Comparison of ENCODE assay signal across 27 mouse cellular contexts in genomic region chr14:99304997-99305792, GRCm38 (mm10). TPM values are rescaled to one million over a fixed set of nuclear protein-coding genes. Genes with fewer than 3 reads are reported as not detected.
DNase-seq lines count a peak whose midpoint lies in the region; ATAC-seq and TF ChIP-seq lines count a peak whose summit lies in the region.
"Had no signal": no experiment of that assay in that cellular context is flagged by ENCODE, and none has a peak within 500 bp of the region (broad histone marks: within the 10 kb centered on the region; RNA-seq: fewer than 3 reads in every experiment).

No protein-coding gene starts in this region.

- H3K4me1 ChIP-seq in heart, embryonic 12.5 days (replicated peaks) = peaks cover 7% of the 10 kb centered on the region
- H3K4me1 ChIP-seq in lung, postnatal 0 days (ENCODE audit: insufficient read depth, low read depth, low read length) = no peaks in the 10 kb centered on the region
- H3K4me1 ChIP-seq in small intestine, adult 2 months (ENCODE audit: control insufficient read depth, insufficient read depth, insufficient read length, low read length) = peaks cover 6% of the 10 kb centered on the region; the same call in 1 of the 2 replicates
- no peaks in the 10 kb centered on the region for H3K4me1 ChIP-seq in hindbrain, embryonic 16.5 days (ENCODE audit: control insufficient read depth, insufficient read depth, low read depth, low read length)
- H3K4me1 ChIP-seq: forebrain, embryonic 13.5 days had no signal

- ATAC-seq in heart, embryonic 12.5 days (ENCODE audit: insufficient number of reproducible peaks, low FRiP score) = no peak
- ATAC-seq in lung, postnatal 0 days = peak; percentile 44; the same call in 1 of the 2 replicates
- ATAC-seq in hindbrain, embryonic 16.5 days = no peak
- ATAC-seq: forebrain, embryonic 13.5 days had no signal

- H3K9me3 ChIP-seq in heart, embryonic 12.5 days (replicated peaks) = no peaks in the 10 kb centered on the region
- H3K9me3 ChIP-seq in lung, postnatal 0 days (ENCODE audit: low read length) = no peaks in the 10 kb centered on the region
- H3K9me3 ChIP-seq in hindbrain, embryonic 16.5 days (ENCODE audit: control insufficient read depth, low read length) = no peaks in the 10 kb centered on the region
- H3K9me3 ChIP-seq: forebrain, embryonic 13.5 days; hindbrain, embryonic 13.5 days; midbrain, embryonic 10.5 days had no signal

- 0 out of 2 replicates have a peak, but pooled peaks have one; percentile 21 for TF ChIP-seq EP300 in lung, postnatal 0 days (IDR thresholded peaks at IDR 0.05)

- DNase-seq in heart, adult 11 months = peak; percentile 41
- peak; percentile 57 for DNase-seq in lung, postnatal 0 days (ENCODE audit: low spot score)
- DNase-seq in lung, postnatal 36 days = no peak
- no peak for DNase-seq in left cerebral cortex, adult 2 months (ENCODE audit: extremely low spot score in 1 of 2, low spot score in 2 of 2)
- no peak for DNase-seq in thymus, postnatal 10 days (ENCODE audit: low spot score in 2 of 2)
- DNase-seq: adrenal gland, postnatal 14 days; cerebellum, adult 11-12 months; cerebellum, adult 9-11 months; gastrocnemius, postnatal 10 days; heart, adult 18-20 months; heart, postnatal 4 days; kidney, adult 8-10 months; layer of hippocampus, adult 9-11 months; liver; right cerebral cortex, postnatal 25 days; spleen, adult 18-20 months; thymus, postnatal 14 days had no signal

- peaks cover 16% of the 10 kb centered on the region for H3K27me3 ChIP-seq in heart, embryonic 12.5 days (replicated peaks)
- no peaks in the 10 kb centered on the region for H3K27me3 ChIP-seq in lung, postnatal 0 days (replicated peaks; ENCODE audit: insufficient read depth, low read length)
- no peaks in the 10 kb centered on the region for H3K27me3 ChIP-seq in small intestine, adult 2 months (ENCODE audit: control insufficient read depth, insufficient read depth, low read length)
- no peaks in the 10 kb centered on the region for H3K27me3 ChIP-seq in hindbrain, embryonic 16.5 days (replicated peaks; ENCODE audit: control insufficient read depth, insufficient read depth, low read length)

- no peak overlapping the region for H3K9ac ChIP-seq in heart, embryonic 12.5 days
- no peak overlapping the region for H3K9ac ChIP-seq in lung, postnatal 0 days (replicated peaks; ENCODE audit: low read depth)
- no peak overlapping the region for H3K9ac ChIP-seq in hindbrain, embryonic 16.5 days (ENCODE audit: low read depth, low read length)
- H3K9ac ChIP-seq: forebrain, embryonic 13.5 days; hindbrain, embryonic 13.5 days; liver, embryonic 14.5 days had no signal

- no peak for TF ChIP-seq CTCF in lung, postnatal 0 days (IDR thresholded peaks at IDR 0.05)
- no peak for TF ChIP-seq CTCF in small intestine, adult 2 months (IDR thresholded peaks at IDR 0.05; ENCODE audit: extremely low read depth, insufficient read length, insufficient replicate concordance, low read depth, low read length)
- TF ChIP-seq CTCF in left cerebral cortex, adult 2 months (IDR thresholded peaks at IDR 0.05) = no peak

- WGBS in heart, embryonic 12.5 days = 87% methylated on average over 12 of the region's 12 CpGs
- 64% methylated on average over 12 of the region's 12 CpGs for WGBS in lung, postnatal 0 days
- 29% methylated on average over 12 of the region's 12 CpGs for WGBS in small intestine, adult 2 months
- 85% methylated on average over 12 of the region's 12 CpGs for WGBS in hindbrain, embryonic 16.5 days

- H3K4me3 ChIP-seq in heart, embryonic 12.5 days = no peak overlapping the region
- H3K4me3 ChIP-seq in lung, postnatal 0 days (ENCODE audit: low read depth, low read length) = no peak overlapping the region
- H3K4me3 ChIP-seq in small intestine, adult 2 months (ENCODE audit: low read depth, low read length) = peak overlapping the region; percentile 49
- H3K4me3 ChIP-seq in hindbrain, embryonic 16.5 days (ENCODE audit: low read length) = no peak overlapping the region
- no peak overlapping the region for H3K4me3 ChIP-seq in left cerebral cortex, adult 2 months
- H3K4me3 ChIP-seq: forebrain, embryonic 13.5 days; hindbrain, embryonic 13.5 days; midbrain, embryonic 10.5 days had no signal

- intact Hi-C loops in left cerebral cortex, adult 2 months (cut with DNase I) = no loop called here

- no peak overlapping the region for H3K27ac ChIP-seq in heart, embryonic 12.5 days (ENCODE audit: poor library complexity, severe bottlenecking)
- no peak overlapping the region; the same call in 1 of the 2 replicates for H3K27ac ChIP-seq in lung, postnatal 0 days (ENCODE audit: low read length)
- H3K27ac ChIP-seq in small intestine, adult 2 months (ENCODE audit: insufficient read depth, low read depth, low read length) = peak overlapping the region; percentile 94
- H3K27ac ChIP-seq in hindbrain, embryonic 16.5 days (ENCODE audit: low read depth, low read length) = no peak overlapping the region
- H3K27ac ChIP-seq in left cerebral cortex, adult 2 months = no peak overlapping the region
- H3K27ac ChIP-seq: forebrain, embryonic 13.5 days; hindbrain, embryonic 13.5 days; kidney, postnatal 0 days; liver, embryonic 14.5 days; macrophage; midbrain, embryonic 10.5 days had no signal

- no peak for TF ChIP-seq POLR2A in small intestine, adult 2 months (IDR thresholded peaks at IDR 0.05; ENCODE audit: low read depth, low read length)

- H3K4me2 ChIP-seq in heart, embryonic 12.5 days = no peak overlapping the region
- no peak overlapping the region for H3K4me2 ChIP-seq in lung, postnatal 0 days (replicated peaks; ENCODE audit: low read depth, low read length)
- no peak overlapping the region for H3K4me2 ChIP-seq in hindbrain, embryonic 16.5 days (ENCODE audit: low read length)
- H3K4me2 ChIP-seq: forebrain, embryonic 13.5 days; heart, embryonic 11.5 days; hindbrain, embryonic 13.5 days had no signal

- H3K36me3 ChIP-seq in heart, embryonic 12.5 days = 0 out of 2 replicates have a peak, but pooled peaks cover 2% of the 10 kb centered on the region
- H3K36me3 ChIP-seq in lung, postnatal 0 days (ENCODE audit: insufficient read depth, low read length) = no peaks in the 10 kb centered on the region
- H3K36me3 ChIP-seq in small intestine, adult 2 months (ENCODE audit: control insufficient read depth, insufficient read depth, low read length) = peaks cover 80% of the 10 kb centered on the region
- H3K36me3 ChIP-seq in hindbrain, embryonic 16.5 days (ENCODE audit: control insufficient read depth, insufficient read depth, low read length) = no peaks in the 10 kb centered on the region
- H3K36me3 ChIP-seq: hindbrain, embryonic 13.5 days; midbrain, embryonic 10.5 days had no signal

RNA-seq across cellular contexts. Expression of gene Klf5, which starts 6.7 kb away (rescaled TPM):
- polyA plus RNA-seq in heart, embryonic 12.5 days (2016; fragmentation: Nextera tagmentation; extraction: Ambion mirVana) = 2.8 and 2.9 TPM in 2 replicates
- 47.4 and 48.0 TPM in 2 replicates for polyA plus RNA-seq in lung, postnatal 0 days (2015; fragmentation: Nextera tagmentation; extraction: Ambion mirVana)
- 77.7 and 232 TPM in 2 replicates for polyA plus RNA-seq in small intestine, adult 2 months (2012; rRNA removed)
- polyA plus RNA-seq in hindbrain, embryonic 16.5 days (2015; fragmentation: Nextera tagmentation; extraction: Ambion mirVana) = 3.2 and 3.6 TPM in 2 replicates
- 10 to 100 TPM; 16.4 to 16.5 TPM for total RNA-seq in left cerebral cortex, adult 2 months (2021)
- polyA plus RNA-seq: macrophage had no signal

Comparison
In these comparisons a context has a peak if more than half of its experiments do, and no peak if none do; other contexts are left out.
1. DNase-seq: peak in heart, adult 11 months (single experiment) and lung, postnatal 0 days (single experiment); none in lung, postnatal 36 days (single experiment), left cerebral cortex, adult 2 months (0 of 2) and thymus, postnatal 10 days (0 of 2).
2. RNA of gene Klf5, which starts 6.7 kb away (polyA plus RNA-seq): 77.7 to 232 TPM in small intestine, adult 2 months and 47.4 to 48.0 TPM in lung, postnatal 0 days; 3.2 to 3.6 TPM in hindbrain, embryonic 16.5 days and 2.8 to 2.9 TPM in heart, embryonic 12.5 days; every median in the first group is over 10 times any median in the second.